Mouse (Mus musculus): ENCODE data around the gene Gm27021.

DNA sequence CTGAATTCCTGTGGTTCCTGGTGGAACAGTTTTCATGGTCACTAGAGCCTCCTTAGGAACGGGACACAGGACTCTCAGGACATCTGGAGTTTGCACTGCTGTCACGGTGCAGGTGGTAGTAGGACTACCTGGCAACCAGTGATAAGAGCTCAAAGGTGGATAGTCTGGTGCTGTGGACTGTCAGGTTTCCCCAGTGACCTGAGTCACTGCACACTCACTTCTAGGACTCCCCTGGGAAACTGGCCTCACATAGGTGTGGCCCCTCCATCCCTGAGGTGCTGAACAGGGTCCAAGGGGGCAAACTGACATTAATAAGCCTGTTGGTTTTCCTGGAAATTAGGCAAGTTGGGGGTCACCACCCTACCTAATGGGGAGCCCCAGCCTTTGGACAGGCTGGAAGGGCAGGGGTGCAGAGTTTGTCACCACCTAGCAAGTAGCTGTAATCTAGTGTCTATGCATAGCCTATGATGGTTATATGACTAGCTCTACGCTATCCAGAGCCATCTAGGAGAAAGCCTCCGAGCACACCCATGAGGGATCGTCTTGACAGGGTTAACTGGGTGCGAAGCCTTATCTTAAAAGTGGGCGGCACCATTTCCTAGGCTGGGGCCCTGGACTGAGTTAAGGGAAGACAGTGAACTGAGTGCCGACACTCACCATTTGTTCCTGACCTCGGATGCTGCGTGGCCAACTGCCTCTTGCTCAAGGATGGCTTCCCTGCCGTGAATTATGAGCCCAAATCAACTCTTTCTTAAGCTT, 11.9 kb upstream of the Gm27021 start:
- TF ChIP-seq CTCF (IDR thresholded peaks at IDR 0.05; ENCODE audit: borderline replicate concordance, insufficient read depth, low read length) (no peak), POLR2A (IDR thresholded peaks at IDR 0.05; ENCODE audit: low read depth, low read length) (no peak)
